Mouse (Mus musculus) brain, adult 2 months (tissue): ENCODE results near the gene Tsga10.

Source experiments
- DNase-seq: peaks from one replicate; pipeline ENCODE4 v3.0.0; 2011; ENCODE audit warnings: low read depth, low spot score

Tsga10 gene

DNA sequence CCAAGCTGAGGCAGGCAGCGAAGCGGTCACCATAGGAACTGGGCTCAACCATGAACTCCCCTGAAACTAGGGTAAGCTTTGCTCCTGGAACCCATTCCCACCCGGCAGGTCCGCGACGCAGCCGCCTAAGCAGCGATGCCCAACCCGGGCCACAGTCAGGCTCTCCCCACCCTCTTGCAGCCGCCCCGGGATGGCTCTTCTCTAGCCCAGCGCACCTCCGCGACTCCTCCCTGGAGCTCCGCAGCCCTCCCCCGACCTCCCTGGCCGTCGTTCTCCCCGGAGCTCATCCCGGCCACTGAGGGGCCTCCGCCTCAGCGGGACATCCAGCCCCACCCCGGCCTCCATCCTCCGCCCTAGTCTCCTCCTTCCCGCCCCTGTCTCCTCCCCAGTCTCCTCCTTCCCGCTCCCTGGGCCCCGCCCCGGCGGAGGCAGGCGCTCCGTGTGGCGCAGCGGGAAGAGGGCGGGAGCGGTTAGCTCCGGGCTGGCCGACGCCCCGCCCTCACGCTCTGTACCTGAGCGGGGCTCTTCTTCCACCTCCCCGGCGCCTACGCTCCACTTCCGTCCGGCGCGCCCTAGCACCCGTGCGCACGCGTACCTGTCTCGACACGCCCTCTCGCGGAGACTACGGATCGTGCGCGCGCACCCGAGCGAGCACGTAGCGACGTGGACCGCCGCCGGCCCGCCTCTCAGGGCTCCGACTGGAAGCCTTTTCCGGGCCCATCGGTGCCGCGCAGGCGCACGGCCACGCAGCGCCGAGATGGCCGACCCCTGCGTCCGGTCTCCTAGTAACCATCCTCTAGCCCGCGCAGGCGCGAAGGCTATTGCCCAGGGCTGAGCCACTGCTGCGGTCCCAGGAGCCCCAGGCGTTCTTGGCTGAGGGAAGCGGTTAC, 1.5 kb downstream of the Tsga10 start:
- DNase-seq, result peak; percentile 99

DNA sequence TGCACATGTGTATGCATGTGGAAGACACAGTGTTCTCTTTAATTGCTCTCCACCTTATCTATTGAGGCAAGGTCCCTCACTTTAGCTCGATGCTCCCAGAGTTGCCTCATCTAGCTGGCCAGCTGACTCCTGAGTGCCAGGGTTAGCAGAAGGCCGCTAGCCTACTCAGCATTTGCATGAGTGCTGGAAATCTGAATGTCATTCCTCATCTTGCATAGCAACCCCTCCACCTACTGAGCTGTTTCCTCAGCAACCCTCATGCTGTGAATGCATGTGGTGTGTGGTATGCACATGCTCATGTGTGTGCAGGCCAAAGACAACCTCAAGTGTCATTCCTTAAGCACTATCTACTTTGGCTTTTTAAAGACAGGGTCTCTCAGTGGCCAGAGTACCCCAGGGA, 15.5 kb downstream of the Tsga10 start:
- DNase-seq, result peak; percentile 51

DNA sequence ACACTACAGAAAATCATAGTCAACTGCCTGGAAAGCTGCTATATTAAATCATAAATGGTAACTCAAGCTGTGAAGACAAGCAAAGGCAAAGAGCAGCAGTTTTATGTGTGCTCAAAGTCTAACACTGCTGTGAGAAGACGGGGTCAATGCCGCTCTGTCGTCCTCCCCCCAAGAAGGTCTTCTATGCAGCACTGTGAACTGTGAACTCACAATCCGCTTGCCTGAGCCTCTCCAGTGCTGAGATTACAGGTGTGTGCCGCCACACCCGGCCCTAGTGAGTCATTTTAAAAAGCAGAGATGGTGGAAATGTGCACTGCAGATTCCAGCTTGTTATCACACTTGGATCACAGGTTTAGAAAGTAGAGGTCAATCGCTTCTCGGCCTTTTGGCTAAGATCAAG, 19.4 kb downstream of the Tsga10 start:
- no peak for DNase-seq

- peak; percentile 84 for DNase-seq
Observed at GRCm38 (mm10) chr1:37831681-37832080, 34.5 kb downstream of the Tsga10 start.

GRCm38 (mm10) chr1:37802291-37802690, 63.9 kb downstream of the Tsga10 start:
- peak; percentile 56 for DNase-seq

DNA sequence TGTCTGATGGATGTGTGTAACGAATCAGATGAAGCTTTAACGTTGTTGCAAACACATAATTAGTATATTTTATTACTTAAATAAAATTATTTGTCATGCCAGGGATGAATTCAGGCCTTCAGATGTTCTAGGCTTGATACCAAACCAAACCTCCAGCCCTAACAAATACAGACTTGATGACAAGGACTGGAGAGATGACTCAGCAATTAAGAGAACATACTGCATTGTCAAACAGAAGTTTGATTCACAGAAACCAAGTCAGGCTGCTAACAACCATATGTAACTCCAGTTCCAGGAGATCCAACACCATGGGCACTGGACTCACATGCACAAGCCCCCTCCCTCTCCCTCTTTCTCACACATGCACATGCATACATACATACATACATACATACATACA, 65.9 kb downstream of the Tsga10 start:
- no peak for DNase-seq

DNA sequence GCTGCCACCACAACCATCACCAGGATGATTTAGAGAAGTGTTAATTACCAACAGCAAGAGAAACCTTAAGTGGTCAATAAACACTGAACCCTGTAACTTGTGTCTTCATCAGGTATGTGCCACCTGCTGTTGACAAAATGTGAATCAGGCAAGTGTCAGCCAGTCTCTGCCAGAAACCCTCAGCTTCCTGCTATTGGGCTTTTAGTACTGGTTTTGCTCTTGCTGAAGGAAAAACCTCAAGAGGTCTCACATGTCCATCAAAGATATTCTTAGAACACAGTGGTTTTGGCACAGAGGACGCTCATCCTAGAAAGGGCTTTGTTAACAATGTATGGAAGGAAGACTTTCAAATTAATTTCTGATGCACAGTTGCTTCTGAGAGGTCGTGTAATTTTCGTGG, 66.7 kb downstream of the Tsga10 start:
- no peak for DNase-seq

DNA sequence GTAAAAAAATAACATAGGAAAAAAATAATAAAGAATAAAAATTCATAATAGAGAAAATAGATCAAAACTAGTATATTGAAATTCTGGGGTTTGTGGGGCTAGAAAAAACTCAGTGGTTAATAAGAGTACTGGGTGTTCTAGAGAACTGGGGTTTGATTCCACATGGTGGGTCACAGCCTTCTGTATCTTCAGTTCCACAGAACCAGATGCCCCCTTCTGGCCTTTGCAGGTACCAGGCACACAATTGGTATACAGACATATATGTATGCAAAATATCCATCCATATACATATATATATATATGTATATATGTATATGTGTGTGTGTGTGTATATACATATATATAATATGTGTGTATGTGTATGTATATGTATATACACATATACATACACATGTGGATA, 106.8 kb downstream of the Tsga10 start:
- DNase-seq, result peak; percentile 34

- DNase-seq, result peak; percentile 72
Observed at GRCm38 (mm10) chr1:37744650-37745259, 121.5 kb downstream of the Tsga10 start.

GRCm38 (mm10) chr1:37742602-37743270, 123.5 kb downstream of the Tsga10 start:
- DNase-seq, result peak; percentile 26

- no peak for DNase-seq
Observed at GRCm38 (mm10) chr1:37742126-37742525, 124.1 kb downstream of the Tsga10 start.

GRCm38 (mm10) chr1:37740161-37740802, 125.9 kb downstream of the Tsga10 start:
- no peak for DNase-seq

GRCm38 (mm10) chr1:37738895-37739294, 127.3 kb downstream of the Tsga10 start:
- no peak for DNase-seq

- no peak for DNase-seq
Observed at GRCm38 (mm10) chr1:37737045-37737444, 129.2 kb downstream of the Tsga10 start.

GRCm38 (mm10) chr1:37735932-37736331, 130.3 kb downstream of the Tsga10 start:
- no peak for DNase-seq

DNA sequence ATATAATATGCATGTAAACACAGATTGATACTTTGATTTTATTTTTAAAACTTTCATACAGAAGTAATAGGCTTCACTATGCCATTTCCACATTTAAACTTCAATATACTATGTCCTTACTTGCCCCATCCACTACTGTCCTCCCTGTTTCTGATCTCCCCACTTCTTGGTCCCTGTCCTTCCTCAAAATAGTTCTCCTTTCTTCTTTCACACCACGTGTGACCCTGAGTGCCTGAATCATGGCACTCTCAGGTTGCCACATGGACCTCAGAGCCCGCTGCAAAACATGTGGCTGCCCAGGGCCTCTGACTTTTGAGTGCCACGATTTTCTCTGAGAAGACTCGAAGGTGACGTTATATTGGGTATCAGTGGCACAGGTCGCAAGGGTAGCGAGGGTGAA, 131.4 kb downstream of the Tsga10 start:
- no peak for DNase-seq

- peak; percentile 53 for DNase-seq
Observed at GRCm38 (mm10) chr1:37729353-37729752, 136.9 kb downstream of the Tsga10 start.

DNA sequence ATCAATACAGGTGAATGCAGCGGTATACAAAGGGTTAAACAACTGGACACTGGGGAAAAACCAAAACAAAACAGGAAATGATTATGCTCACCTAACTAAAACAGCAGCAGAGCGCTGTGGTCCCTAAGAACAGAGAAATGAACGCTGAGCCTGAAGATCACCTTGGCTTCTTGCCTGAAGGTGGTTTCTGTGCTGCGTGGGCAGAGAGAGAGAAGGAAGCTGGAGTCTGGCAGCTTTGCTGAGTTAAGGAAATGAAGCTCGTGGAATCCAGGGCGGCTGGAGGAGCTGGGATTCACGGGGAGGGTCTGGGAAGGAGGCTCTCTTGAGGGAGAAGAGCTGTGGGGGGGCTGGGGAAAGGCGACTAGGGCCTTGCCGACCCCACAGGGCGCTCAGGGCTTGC, 138.2 kb downstream of the Tsga10 start:
- peak; percentile 89 for DNase-seq

- DNase-seq, result peak; percentile 83
Observed at GRCm38 (mm10) chr1:37727186-37727585, 139.0 kb downstream of the Tsga10 start.

- peak; percentile 85 for DNase-seq
Observed at GRCm38 (mm10) chr1:37726426-37726825, 139.8 kb downstream of the Tsga10 start.

DNA sequence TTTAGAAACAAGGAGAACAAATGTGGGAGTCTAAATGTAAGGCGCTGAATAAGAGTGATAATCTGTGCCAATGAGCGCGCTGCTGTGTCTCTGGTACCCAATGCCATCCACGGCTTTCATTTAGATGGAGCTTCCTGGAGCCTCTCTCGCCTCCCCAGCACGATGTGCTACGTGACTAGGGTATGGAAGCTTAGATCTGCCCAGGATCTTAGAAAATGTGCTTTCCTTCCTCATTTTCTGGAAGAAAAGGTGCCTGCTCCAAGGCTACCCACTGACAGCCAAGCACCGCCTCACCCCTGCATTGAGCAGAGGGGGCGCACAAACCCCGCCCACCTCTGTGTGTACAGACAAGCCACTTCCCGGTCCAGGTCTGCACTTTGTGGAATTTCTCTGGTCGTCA, 140.3 kb downstream of the Tsga10 start:
- peak; percentile 95 for DNase-seq

- peak; percentile 84 for DNase-seq
Observed at GRCm38 (mm10) chr1:37721092-37721491, 145.1 kb downstream of the Tsga10 start.
